Mouse (Mus musculus) ovary, postnatal 14 days (tissue): ENCODE measurements at regions not wholly inside any gene's neighbourhood (a gene's known extent, or its start where the extent isn't known, plus 50 kb on each side); places are given as distances from the start of the nearest gene placed in this dataset.
A peak's percentile ranks its signal among the peaks of the same experiment; 100 is the strongest.
"Not testable (repeated sequence)": the region's sequence is repeated elsewhere in the genome, so short reads cannot be mapped to it uniquely, and the experiment has no call there.

Experiments
- DNase-seq: peaks from one replicate; pipeline ENCODE4 v3.0.0; 2022; ENCODE audit warnings: low spot score

GRCm38 (mm10) chr5:148706323-148707120 is 153.9 kb upstream of the Ubl3 start:
- no peak for DNase-seq

- DNase-seq, result no peak
Observed at GRCm38 (mm10) chr5:148704769-148705168, 152.2 kb upstream of the Ubl3 start.

GRCm38 (mm10) chr5:148701859-148702258 is 149.3 kb upstream of the Ubl3 start:
- DNase-seq, result no peak

GRCm38 (mm10) chr5:148701001-148701400 is 148.4 kb upstream of the Ubl3 start:
- no peak for DNase-seq

- no peak for DNase-seq
Observed at GRCm38 (mm10) chr5:148700240-148700639, 147.7 kb upstream of the Ubl3 start.

- peak; percentile 21 for DNase-seq
Observed at GRCm38 (mm10) chr5:148697631-148698368, 145.2 kb upstream of the Ubl3 start.

GRCm38 (mm10) chr5:148694352-148694751 is 141.8 kb upstream of the Ubl3 start:
- no peak for DNase-seq

- DNase-seq, result no peak
Observed at GRCm38 (mm10) chr5:148691486-148691885, 138.9 kb upstream of the Ubl3 start.

- DNase-seq, result no peak
Observed at GRCm38 (mm10) chr5:148690823-148691197, 138.2 kb upstream of the Ubl3 start.

GRCm38 (mm10) chr5:148690158-148690822 is 137.7 kb upstream of the Ubl3 start:
- DNase-seq, result no peak

- no peak for DNase-seq
Observed at GRCm38 (mm10) chr5:148689297-148689696, 136.7 kb upstream of the Ubl3 start.

- no peak for DNase-seq
Observed at GRCm38 (mm10) chr5:148688501-148688900, 135.9 kb upstream of the Ubl3 start.

- no peak for DNase-seq
Observed at GRCm38 (mm10) chr5:148687827-148688226, 135.2 kb upstream of the Ubl3 start.

GRCm38 (mm10) chr5:148684216-148684615 is 131.6 kb upstream of the Ubl3 start:
- no peak for DNase-seq

GRCm38 (mm10) chr5:148682553-148682952 is 130.0 kb upstream of the Ubl3 start:
- DNase-seq, result no peak

- no peak for DNase-seq
Observed at GRCm38 (mm10) chr5:148680341-148680740, 127.8 kb upstream of the Ubl3 start.

- DNase-seq, result no peak
Observed at GRCm38 (mm10) chr5:148679586-148679985, 127.0 kb upstream of the Ubl3 start.

GRCm38 (mm10) chr5:148678285-148678937 is 125.8 kb upstream of the Ubl3 start:
- not testable (repeated sequence) for DNase-seq

GRCm38 (mm10) chr5:148674281-148674680 is 121.7 kb upstream of the Ubl3 start:
- no peak for DNase-seq

- DNase-seq, result no peak
Observed at GRCm38 (mm10) chr5:148662281-148662741, 109.7 kb upstream of the Ubl3 start.

GRCm38 (mm10) chr5:148661120-148661519 is 108.5 kb upstream of the Ubl3 start:
- DNase-seq, result no peak
